Mouse (Mus musculus) midbrain, postnatal 0 days (tissue): ENCODE data around the gene 0610030E20Rik. TPM values are rescaled to one million over a fixed set of nuclear protein-coding genes. Genes with fewer than 3 reads are reported as not detected.

Experiments
- ATAC-seq: fragments of 200-750 bp; cut with Nextera tagmentation; 2 replicates; pipeline ENCODE4 v1.8.0; 2017; ENCODE audit warnings: moderate number of reproducible peaks, mild to moderate bottlenecking, moderate TSS enrichment, moderate library complexity; ENCODE audit not compliant: low FRiP score
- DNase-seq: peaks from one replicate; pipeline ENCODE4 v3.0.0-alpha.2; 2015; ENCODE audit warnings: low spot score
- H3K27ac ChIP-seq: fragments of 300-500 bp; sonication (generic); 2 replicates; pipeline ENCODE4 v1.5.1; 2014; ENCODE audit warnings: low read depth, mild to moderate bottlenecking, low read length, mixed read lengths
- H3K27me3 ChIP-seq: fragments of 300-500 bp; sonication (generic); 2 replicates; pipeline ENCODE4 v1.6.1; 2014; ENCODE audit warnings: low read length, control low read depth, mixed read lengths; ENCODE audit not compliant: insufficient read depth
- H3K36me3 ChIP-seq: fragments of 300-500 bp; sonication (generic); 2 replicates; pipeline ENCODE4 v1.6.1; 2014; ENCODE audit warnings: low read length, control low read depth, mixed read lengths; ENCODE audit not compliant: insufficient read depth
- H3K4me1 ChIP-seq: fragments of 300-500 bp; sonication (generic); 2 replicates; pipeline ENCODE4 v1.6.1; 2014; ENCODE audit warnings: mild to moderate bottlenecking, control low read depth, antibody characterized with exemption, low read length, mixed read lengths; ENCODE audit not compliant: insufficient read depth
- H3K4me2 ChIP-seq: fragments of 300-500 bp; sonication (generic); 2 replicates; pipeline ENCODE4 v1.6.1; 2014; ENCODE audit warnings: low read depth, mild to moderate bottlenecking, low read length, mixed read lengths; ENCODE audit not compliant: poor library complexity, severe bottlenecking
- H3K4me3 ChIP-seq: fragments of 300-500 bp; sonication (generic); 2 replicates; pipeline ENCODE4 v1.5.1; 2014; ENCODE audit warnings: low read depth, mild to moderate bottlenecking, low read length, moderate library complexity
- H3K9ac ChIP-seq: fragments of 300-500 bp; sonication (generic); replicated peaks from 2 replicates; pipeline ENCODE4 v1.6.1; 2014; ENCODE audit warnings: mild to moderate bottlenecking, low read length, moderate library complexity, mixed read lengths; ENCODE audit not compliant: poor library complexity, severe bottlenecking
- H3K9me3 ChIP-seq: fragments of 300-500 bp; sonication (generic); 2 replicates; pipeline ENCODE4 v1.6.1; 2016; ENCODE audit warnings: low read length, control low read depth
- CTCF ChIP-seq: IDR thresholded peaks from 2 replicates; pipeline ENCODE4 v1.5.1; 2016; ENCODE audit warnings: antibody characterized with exemption, mild to moderate bottlenecking
- WGBS: fragments of 180-500 bp; shearing (Covaris S2); extraction: QIAGEN DNeasy Blood & Tissue Kit; methylation state at CpG from one replicate; pipeline ENCODE4 v1.1.7; 2014; 5-methylcytosine and 5-hydroxymethylcytosine counted together
- polyA plus RNA-seq: library from polyadenylated mRNA; unstranded; fragments of >200 nt; fragmentation: Nextera tagmentation; extraction: Ambion mirVana; gene quantifications from 2 replicates; pipeline ENCODE4 v1.2.1, GENCODE M21; 2015
- total RNA-seq: library from RNA; depleted of rRNA; stranded (reverse); fragments of >200 nt; gene quantifications from 2 replicates; pipeline ENCODE4 v1.2.3, GENCODE M21; 2014

Gene 0610030E20Rik
- total and polyA plus RNA-seq, 2 experiments from 2014 or later = 10.0 to 14.7 TPM

DNA sequence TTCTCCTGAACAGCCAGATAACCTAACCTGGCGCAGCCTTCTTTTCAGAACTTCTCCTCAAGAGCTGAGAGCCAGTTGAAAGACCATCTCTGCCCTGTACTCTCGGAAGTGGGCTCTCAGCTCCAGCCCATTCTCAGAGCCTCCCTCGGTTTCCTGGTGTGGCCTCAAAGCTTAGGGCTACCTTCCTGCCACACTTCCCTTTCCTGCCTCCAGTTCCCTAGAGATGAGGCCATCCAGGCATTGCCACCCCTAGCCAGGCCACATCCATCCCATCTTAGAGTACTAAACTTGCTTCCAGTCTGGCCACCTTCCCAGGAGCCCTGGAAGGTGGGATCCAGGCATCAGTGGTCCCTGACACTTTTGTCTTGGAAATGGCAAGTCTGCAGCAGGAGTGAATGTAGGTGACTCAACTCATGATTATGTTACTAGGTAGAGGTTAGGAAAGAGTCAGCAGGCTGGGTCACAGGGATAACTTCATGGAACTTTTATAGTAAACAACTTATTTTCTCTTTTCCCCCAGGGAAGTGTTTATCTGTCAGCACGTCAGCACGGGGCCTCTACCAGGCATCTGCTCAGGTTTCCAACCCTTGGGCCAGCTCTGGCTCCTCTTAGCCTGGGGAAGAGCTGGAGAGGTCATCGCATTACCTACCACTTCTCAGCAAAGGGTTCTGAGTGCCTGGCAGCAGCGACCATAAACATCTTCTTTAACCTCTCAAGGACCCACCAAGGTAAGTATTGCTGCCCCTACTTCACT lies 32.4 kb downstream of the 0610030E20Rik start:
- Histone ChIP-seq H3K27ac (no peak overlapping the region), H3K36me3 (no peaks in the 10 kb centered on the region), H3K9me3 (no peaks in the 10 kb centered on the region), H3K27me3 (peaks cover 16% of the 10 kb centered on the region), H3K4me1 (peaks cover 5% of the 10 kb centered on the region; the same call in 1 of the 2 replicates), H3K4me2 (peak overlapping the region; percentile 52), H3K4me3 (peak overlapping the region; percentile 38), H3K9ac (no peak overlapping the region)
- TF ChIP-seq CTCF = no peak
- no peak for DNase-seq
- no peak for ATAC-seq
- 52% methylated on average over 7 of the region's 7 CpGs for WGBS

DNA sequence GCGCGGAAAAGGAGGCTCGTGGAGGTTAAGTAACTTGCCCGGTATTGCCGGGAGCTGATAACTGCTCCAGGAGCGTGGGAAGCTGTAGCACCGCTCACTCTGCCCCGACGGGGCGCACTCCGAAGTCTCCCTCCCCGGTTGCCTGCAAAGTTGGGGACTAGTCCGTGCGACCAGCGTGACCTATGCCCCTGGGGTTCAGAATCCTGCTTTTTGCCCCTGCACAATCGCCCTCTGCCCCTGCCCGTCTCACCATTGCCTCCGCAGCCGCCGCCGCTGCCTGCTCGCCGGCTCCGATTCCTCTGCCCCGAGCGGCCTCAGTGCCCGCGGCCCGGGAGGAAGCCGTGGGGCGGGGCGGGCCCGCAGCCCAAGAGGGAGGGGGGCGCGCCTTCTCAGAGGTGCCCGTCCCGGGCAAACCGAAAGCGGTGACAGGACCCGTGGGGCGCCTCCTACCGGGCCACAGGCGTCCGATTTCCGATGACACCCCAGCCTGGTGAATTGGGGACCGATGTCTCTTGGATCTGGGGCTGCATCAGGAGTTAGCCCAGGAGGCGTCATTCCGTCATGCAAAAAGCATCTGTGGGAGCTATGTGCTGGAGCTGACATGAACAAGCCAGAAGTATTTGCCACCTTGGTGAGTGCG lies 33.1 kb downstream of the 0610030E20Rik start, which contains the start of gene Vamp5:
TSS of gene Vamp5 (minus strand) at position 338 of the 640 bp plus-strand sequence.
- Histone ChIP-seq H3K27me3 (peaks cover 16% of the 10 kb centered on the region), H3K36me3 (no peaks in the 10 kb centered on the region), H3K4me3 (peak within 1 kb of the TSS; percentile 38), H3K4me1 (peaks cover 5% of the 10 kb centered on the region; the same call in 1 of the 2 replicates), H3K9ac (0 out of 2 replicates have a peak within 1 kb of the TSS, but pooled peaks have one; percentile 24), H3K4me2 (peak within 1 kb of the TSS; percentile 52), H3K27ac (no peak within 1 kb of the TSS), H3K9me3 (no peaks in the 10 kb centered on the region)
- DNase-seq (no peak), ATAC-seq (0 out of 2 replicates have a peak, but pooled peaks have one; percentile 44)
- no peak; the same call in 1 of the 2 replicates for TF ChIP-seq CTCF
- 3% methylated on average over 46 of the region's 49 CpGs for WGBS

GRCm38 (mm10) chr6:72382494-72382893 lies 35.4 kb downstream of the 0610030E20Rik start:
- Histone ChIP-seq H3K27me3 (peaks cover 16% of the 10 kb centered on the region), H3K4me2 (no peak overlapping the region), H3K4me3 (no peak overlapping the region), H3K4me1 (peaks cover 5% of the 10 kb centered on the region; the same call in 1 of the 2 replicates), H3K9me3 (no peaks in the 10 kb centered on the region), H3K27ac (no peak overlapping the region), H3K36me3 (no peaks in the 10 kb centered on the region), H3K9ac (no peak overlapping the region)
- no peak for TF ChIP-seq CTCF
- DNase-seq = no peak
- WGBS = 74% methylated on average over 6 of the region's 6 CpGs
- ATAC-seq = no peak

- Histone ChIP-seq H3K9me3 (no peaks in the 10 kb centered on the region), H3K27me3 (peaks cover 16% of the 10 kb centered on the region), H3K4me1 (peaks cover 5% of the 10 kb centered on the region; the same call in 1 of the 2 replicates), H3K27ac (no peak overlapping the region), H3K4me3 (no peak overlapping the region), H3K9ac (no peak overlapping the region), H3K36me3 (no peaks in the 10 kb centered on the region), H3K4me2 (no peak overlapping the region)
- ATAC-seq (no peak), DNase-seq (no peak)
- WGBS = 84% methylated on average over 6 of the region's 6 CpGs
- TF ChIP-seq CTCF = no peak
Measured at GRCm38 (mm10) chr6:72383142-72383820, 36.2 kb downstream of the 0610030E20Rik start.

DNA sequence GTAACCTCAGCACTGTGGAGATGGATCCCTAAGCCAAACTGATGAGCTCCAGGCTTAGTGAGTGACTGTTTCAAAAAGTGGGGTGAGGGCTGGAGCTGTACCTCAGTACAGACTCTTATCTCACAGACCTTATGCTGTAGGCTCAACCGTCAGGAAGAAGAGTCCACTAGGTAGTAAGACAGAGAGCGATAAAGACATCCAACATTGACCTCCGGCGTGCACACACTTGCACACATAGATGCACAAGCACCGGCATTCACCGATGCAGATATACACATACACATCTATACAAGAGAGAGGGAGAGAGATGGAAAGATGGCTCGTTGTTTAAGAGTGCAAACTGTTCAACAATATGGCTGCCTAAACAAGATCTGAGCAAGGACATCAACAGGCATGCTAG lies 36.8 kb downstream of the 0610030E20Rik start:
- Histone ChIP-seq H3K4me3 (no peak overlapping the region), H3K9ac (no peak overlapping the region), H3K4me2 (no peak overlapping the region), H3K9me3 (no peaks in the 10 kb centered on the region), H3K4me1 (peaks cover 5% of the 10 kb centered on the region; the same call in 1 of the 2 replicates), H3K27me3 (peaks cover 16% of the 10 kb centered on the region), H3K27ac (no peak overlapping the region), H3K36me3 (no peaks in the 10 kb centered on the region)
- DNase-seq (no peak), ATAC-seq (no peak)
- 91% methylated on average over 7 of the region's 7 CpGs for WGBS
- no peak for TF ChIP-seq CTCF
